Mouse (Mus musculus) megakaryocyte, embryonic 14.5 days (primary cell): ENCODE data around the gene Srms.

Source experiments
- FLI1 ChIP-seq: IDR thresholded peaks from 2 replicates; pipeline ENCODE4 v1.6.1; 2012; ENCODE audit warnings: low read length, inconsistent platforms, mixed read lengths
- GATA1 ChIP-seq: IDR thresholded peaks from 3 replicates; pipeline ENCODE4 v1.6.1; 2012; ENCODE audit warnings: mixed read lengths, low read length, inconsistent platforms, borderline replicate concordance

DNA sequence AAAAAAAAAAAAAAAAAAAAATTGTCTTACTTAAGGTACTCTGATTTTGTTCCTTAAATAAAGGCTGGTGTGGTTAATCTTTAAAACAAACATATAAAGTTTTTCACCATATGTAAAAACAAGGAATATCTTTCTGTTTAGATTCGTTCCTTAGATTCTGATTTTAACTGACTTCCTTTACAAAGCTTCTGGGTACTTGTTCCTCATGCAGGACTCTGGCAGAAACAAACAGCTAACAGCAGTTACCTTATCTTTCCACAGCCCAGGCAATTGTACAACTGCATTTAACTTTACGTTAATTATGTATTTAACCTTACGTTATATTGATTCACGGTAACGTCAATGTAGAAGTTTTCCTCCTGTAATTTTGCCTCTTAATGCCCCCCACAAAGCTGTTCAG lies 46.5 kb downstream of the Srms start:
- TF ChIP-seq GATA1 = no peak
- TF ChIP-seq FLI1 = no peak
